Mouse (Mus musculus): ENCODE data around the gene Gjd2. TPM values are rescaled to one million over a fixed set of nuclear protein-coding genes. Genes with fewer than 3 reads are reported as not detected.

Gjd2 gene
- total RNA-seq (2014; rRNA removed) (73.3 TPM in 2 replicates), polyA plus RNA-seq (2015; fragmentation: Nextera tagmentation; extraction: Ambion mirVana) (11.1 and 13.2 TPM in 2 replicates)

GRCm38 (mm10) chr2:114013295-114013771 is at the start of gene Gjd2:
TSS of gene Gjd2 (minus strand) at chr2:114013619.
- TF ChIP-seq CTCF (IDR thresholded peaks at IDR 0.05) = no peak
- DNase-seq (ENCODE audit: low spot score) (peak; percentile 64), ATAC-seq (ENCODE audit: low FRiP score) (peak; percentile 86)
- no peaks in the 10 kb centered on the region; the same call in 1 of the 2 replicates for H3K4me1 ChIP-seq (ENCODE audit: insufficient read depth, low read length)
- under 1% methylated on average over 53 of the region's 60 CpGs for WGBS
- peak within 1 kb of the TSS; percentile 88 for H3K9ac ChIP-seq (replicated peaks; ENCODE audit: low read length, poor library complexity, severe bottlenecking)
- H3K9me3 ChIP-seq (ENCODE audit: low read length) = no peaks in the 10 kb centered on the region
- H3K27me3 ChIP-seq (ENCODE audit: insufficient read depth, low read length) = no peaks in the 10 kb centered on the region
- peak within 1 kb of the TSS; percentile 86 for H3K27ac ChIP-seq (ENCODE audit: low read depth, low read length)
- H3K36me3 ChIP-seq (ENCODE audit: insufficient read depth, low read length) = no peaks in the 10 kb centered on the region
- peak within 1 kb of the TSS; percentile 67 for H3K4me2 ChIP-seq (ENCODE audit: low read depth, low read length, poor library complexity, severe bottlenecking)
- peak within 1 kb of the TSS; percentile 79 for H3K4me3 ChIP-seq (ENCODE audit: low read depth, low read length)

- DNase-seq (ENCODE audit: low spot score) (no peak), ATAC-seq (ENCODE audit: low FRiP score) (no peak)
- WGBS = 26% methylated on average over 6 of the region's 6 CpGs
These were observed 46.7 kb upstream of the Gjd2 start for GRCm38 (mm10) chr2:114060071-114060591.

GRCm38 (mm10) chr2:114059608-114060007 is 46.2 kb upstream of the Gjd2 start:
- no peak for TF ChIP-seq CTCF (IDR thresholded peaks at IDR 0.05)
- ATAC-seq (ENCODE audit: low FRiP score) = no peak
- 47% methylated on average over 1 of the region's 1 CpGs for WGBS

More at GRCm38 (mm10) chr2:114060071-114060591, 46.7 kb upstream of the Gjd2 start:
- Histone ChIP-seq H3K27me3 (ENCODE audit: insufficient read depth, low read length) (no peaks in the 10 kb centered on the region), H3K4me3 (ENCODE audit: low read depth, low read length) (no peak overlapping the region), H3K9ac (replicated peaks; ENCODE audit: low read length, poor library complexity, severe bottlenecking) (no peak overlapping the region), H3K9me3 (ENCODE audit: low read length) (no peaks in the 10 kb centered on the region), H3K4me2 (ENCODE audit: low read depth, low read length, poor library complexity, severe bottlenecking) (no peak overlapping the region), H3K4me1 (ENCODE audit: insufficient read depth, low read length) (peaks cover 4% of the 10 kb centered on the region), H3K27ac (ENCODE audit: low read depth, low read length) (no peak overlapping the region), H3K36me3 (ENCODE audit: insufficient read depth, low read length) (no peaks in the 10 kb centered on the region)
- TF ChIP-seq CTCF (IDR thresholded peaks at IDR 0.05) = no peak

GRCm38 (mm10) chr2:114058226-114058796 is 44.9 kb upstream of the Gjd2 start:
- 90% methylated on average over 10 of the region's 10 CpGs for WGBS
- H3K27ac ChIP-seq (ENCODE audit: low read depth, low read length) = no peak overlapping the region
- H3K27me3 ChIP-seq (ENCODE audit: insufficient read depth, low read length) = no peaks in the 10 kb centered on the region
- H3K9me3 ChIP-seq (ENCODE audit: low read length) = no peaks in the 10 kb centered on the region
- no peak overlapping the region for H3K4me3 ChIP-seq (ENCODE audit: low read depth, low read length)
- DNase-seq (ENCODE audit: low spot score) (no peak), ATAC-seq (ENCODE audit: low FRiP score) (no peak)
- H3K4me1 ChIP-seq (ENCODE audit: insufficient read depth, low read length) = peaks cover 4% of the 10 kb centered on the region
- H3K9ac ChIP-seq (replicated peaks; ENCODE audit: low read length, poor library complexity, severe bottlenecking) = no peak overlapping the region
- no peak for TF ChIP-seq CTCF (IDR thresholded peaks at IDR 0.05)
- H3K36me3 ChIP-seq (ENCODE audit: insufficient read depth, low read length) = no peaks in the 10 kb centered on the region
- H3K4me2 ChIP-seq (ENCODE audit: low read depth, low read length, poor library complexity, severe bottlenecking) = no peak overlapping the region

More at GRCm38 (mm10) chr2:114059608-114060007, 46.2 kb upstream of the Gjd2 start:
- no peaks in the 10 kb centered on the region for H3K27me3 ChIP-seq (ENCODE audit: insufficient read depth, low read length)
- H3K4me1 ChIP-seq (ENCODE audit: insufficient read depth, low read length) = peaks cover 4% of the 10 kb centered on the region
- H3K27ac ChIP-seq (ENCODE audit: low read depth, low read length) = no peak overlapping the region
- H3K4me3 ChIP-seq (ENCODE audit: low read depth, low read length) = no peak overlapping the region
- H3K4me2 ChIP-seq (ENCODE audit: low read depth, low read length, poor library complexity, severe bottlenecking) = no peak overlapping the region
- H3K9me3 ChIP-seq (ENCODE audit: low read length) = no peaks in the 10 kb centered on the region
- no peak for DNase-seq (ENCODE audit: low spot score)
- H3K9ac ChIP-seq (replicated peaks; ENCODE audit: low read length, poor library complexity, severe bottlenecking) = no peak overlapping the region
- no peaks in the 10 kb centered on the region for H3K36me3 ChIP-seq (ENCODE audit: insufficient read depth, low read length)

- TF ChIP-seq CTCF (IDR thresholded peaks at IDR 0.05) = no peak
- H3K27me3 ChIP-seq (ENCODE audit: insufficient read depth, low read length) = no peaks in the 10 kb centered on the region
- no peaks in the 10 kb centered on the region for H3K36me3 ChIP-seq (ENCODE audit: insufficient read depth, low read length)
- ATAC-seq (ENCODE audit: low FRiP score) = peak; percentile 38
- H3K4me2 ChIP-seq (ENCODE audit: low read depth, low read length, poor library complexity, severe bottlenecking) = no peak overlapping the region
- H3K4me3 ChIP-seq (ENCODE audit: low read depth, low read length) = no peak overlapping the region
- H3K4me1 ChIP-seq (ENCODE audit: insufficient read depth, low read length) = peaks cover 4% of the 10 kb centered on the region
- WGBS = 8% methylated on average over 10 of the region's 10 CpGs
- no peak overlapping the region for H3K9ac ChIP-seq (replicated peaks; ENCODE audit: low read length, poor library complexity, severe bottlenecking)
- no peak overlapping the region for H3K27ac ChIP-seq (ENCODE audit: low read depth, low read length)
- no peaks in the 10 kb centered on the region for H3K9me3 ChIP-seq (ENCODE audit: low read length)
- peak; percentile 25 for DNase-seq (ENCODE audit: low spot score)
These were observed 44.0 kb upstream of the Gjd2 start for GRCm38 (mm10) chr2:114057303-114057853.

GRCm38 (mm10) chr2:114054129-114054528 is 40.7 kb upstream of the Gjd2 start:
- TF ChIP-seq CTCF (IDR thresholded peaks at IDR 0.05) = no peak
- DNase-seq (ENCODE audit: low spot score) = no peak
- Histone ChIP-seq H3K27ac (ENCODE audit: low read depth, low read length) (no peak overlapping the region), H3K9me3 (ENCODE audit: low read length) (no peaks in the 10 kb centered on the region), H3K4me2 (ENCODE audit: low read depth, low read length, poor library complexity, severe bottlenecking) (no peak overlapping the region), H3K36me3 (ENCODE audit: insufficient read depth, low read length) (no peaks in the 10 kb centered on the region), H3K27me3 (ENCODE audit: insufficient read depth, low read length) (no peaks in the 10 kb centered on the region), H3K4me1 (ENCODE audit: insufficient read depth, low read length) (no peaks in the 10 kb centered on the region; the same call in 1 of the 2 replicates), H3K9ac (replicated peaks; ENCODE audit: low read length, poor library complexity, severe bottlenecking) (no peak overlapping the region), H3K4me3 (ENCODE audit: low read depth, low read length) (no peak overlapping the region)
- no peak for ATAC-seq (ENCODE audit: low FRiP score)
- 79% methylated on average over 4 of the region's 4 CpGs for WGBS

Data from midbrain, postnatal 0 days (tissue).